Mouse (Mus musculus) cerebellum, adult 2 months (tissue): ENCODE results near the gene Btnl9. TPM values are rescaled to one million over a fixed set of nuclear protein-coding genes. Genes with fewer than 3 reads are reported as not detected.

Experiments
- DNase-seq, 2 experiments: peaks; one replicate each; pipeline ENCODE4 v3.0.0; 2021
- H3K27ac ChIP-seq: fragments of 200-500 bp; 2 replicates; pipeline ENCODE4 v1.5.1; 2012; ENCODE audit warnings: low read length, control low read depth, inconsistent platforms; ENCODE audit not compliant: insufficient read depth
- H3K27me3 ChIP-seq: fragments of 200-500 bp; 2 replicates; pipeline ENCODE4 v1.6.1; 2012; ENCODE audit warnings: inconsistent platforms, mild to moderate bottlenecking, low read length, moderate library complexity; ENCODE audit not compliant: control insufficient read depth, insufficient read depth
- H3K4me1 ChIP-seq: fragments of 200-500 bp; 2 replicates; pipeline ENCODE4 v1.6.1; 2011; ENCODE audit warnings: low read length; ENCODE audit not compliant: control insufficient read depth, insufficient read depth
- H3K4me3 ChIP-seq: fragments of 200-500 bp; replicated peaks from 2 replicates; pipeline ENCODE3; 2011; ENCODE audit warnings: mild to moderate bottlenecking, low read depth, low read length, control low read depth; ENCODE audit not compliant: insufficient read depth
- CTCF ChIP-seq: fragments of 200-500 bp; IDR thresholded peaks from 2 replicates; pipeline ENCODE4 v1.5.1; 2011; ENCODE audit warnings: low read depth, mild to moderate bottlenecking, control low read depth, low read length, moderate library complexity, borderline replicate concordance; ENCODE audit not compliant: insufficient read depth
- POLR2A ChIP-seq: fragments of 200-500 bp; IDR thresholded peaks from 2 replicates; pipeline ENCODE4 v1.6.1; 2011; ENCODE audit warnings: low read length, control low read depth, borderline replicate concordance; ENCODE audit not compliant: insufficient read depth
- WGBS: fragments of 180-500 bp; shearing (Covaris S2); methylation state at CpG from one replicate; pipeline ENCODE4 v1.1.7; 2018; 5-methylcytosine and 5-hydroxymethylcytosine counted together
- polyA plus RNA-seq: library from polyadenylated mRNA; depleted of rRNA; stranded (reverse); fragments of >200 nt; gene quantifications from 2 replicates; pipeline ENCODE4 v1.2.3, GENCODE M21; 2012; rRNA removed

The Btnl9 gene
- polyA plus RNA-seq, 1 experiment, result not detected

DNA sequence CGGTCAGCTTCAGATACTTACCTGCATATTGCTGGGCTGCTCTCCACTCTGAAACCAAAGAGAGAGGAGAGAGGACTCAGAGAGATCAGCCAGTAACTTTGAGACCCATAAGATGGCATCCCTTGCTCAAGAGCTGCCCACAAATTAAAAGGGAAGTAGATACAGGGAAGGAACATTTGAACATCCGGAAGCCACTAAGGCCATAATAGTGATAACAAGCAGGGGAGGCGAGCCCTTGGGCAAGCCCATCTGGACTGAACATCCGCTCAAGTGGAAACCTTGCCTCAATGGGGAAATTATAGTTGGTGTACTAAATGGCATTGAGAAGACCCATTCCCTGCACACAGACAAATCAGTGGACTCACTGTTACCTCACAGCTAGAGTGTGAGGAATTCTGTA is 16.4 kb downstream of the Btnl9 start:
- H3K4me3 ChIP-seq, result no peak overlapping the region
- H3K27me3 ChIP-seq, result no peaks in the 10 kb centered on the region
- no peak for DNase-seq
- H3K4me1 ChIP-seq, result no peaks in the 10 kb centered on the region
- TF ChIP-seq POLR2A (no peak), CTCF (no peak)
- 91% methylated on average over 4 of the region's 4 CpGs for WGBS
- H3K27ac ChIP-seq, result no peak overlapping the region

DNA sequence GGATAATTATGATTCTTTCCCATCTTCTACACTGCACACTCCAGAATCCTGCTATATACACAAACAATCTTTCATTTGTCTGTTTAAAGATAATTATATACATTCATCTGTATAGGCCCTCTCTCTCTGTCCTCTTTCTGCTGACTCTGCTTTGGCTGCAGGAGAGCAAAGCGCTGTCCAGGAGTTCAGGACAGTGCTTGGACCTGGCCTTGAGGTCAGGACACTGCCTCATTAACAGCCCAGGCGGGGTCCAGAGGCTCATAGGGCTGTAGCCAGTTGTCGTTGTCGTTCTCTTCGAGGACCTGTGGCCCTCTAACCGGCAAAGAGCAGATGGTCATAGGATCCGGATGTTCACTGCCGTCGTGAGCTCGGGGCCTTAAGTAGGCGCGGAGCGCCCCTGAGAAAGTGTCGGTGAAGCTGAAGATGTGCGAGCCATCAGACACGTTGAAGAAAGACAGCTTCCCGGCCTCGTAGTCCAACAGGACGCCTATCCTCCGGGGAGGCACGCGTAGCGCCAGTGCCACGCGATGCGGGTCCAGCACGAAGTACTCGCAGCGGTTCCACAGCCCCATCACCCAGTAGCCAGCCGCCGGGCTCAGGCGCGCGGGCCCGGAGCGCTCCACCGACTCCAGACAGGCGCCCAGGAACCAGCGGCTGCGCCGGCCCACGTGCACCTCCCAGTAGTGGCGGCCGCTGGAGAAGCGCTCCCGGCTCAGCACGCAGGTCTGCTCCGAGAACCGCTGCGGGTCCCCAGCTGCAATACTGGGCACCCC is 17.9 kb downstream of the Btnl9 start:
- WGBS, result 6% methylated on average over 50 of the region's 50 CpGs

GRCm38 (mm10) chr11:49156821-49157814 is 29.8 kb downstream of the Btnl9 start:
- Histone ChIP-seq H3K4me1 (no peaks in the 10 kb centered on the region), H3K27me3 (no peaks in the 10 kb centered on the region), H3K27ac (no peak overlapping the region), H3K4me3 (no peak overlapping the region)
- no peak for TF ChIP-seq CTCF
- TF ChIP-seq POLR2A, result no peak
- WGBS, result 92% methylated on average over 2 of the region's 2 CpGs
- no peak for DNase-seq

More for the DNA sequence above, 17.9 kb downstream of the Btnl9 start:
- Histone ChIP-seq H3K27ac (no peak overlapping the region), H3K4me1 (no peaks in the 10 kb centered on the region), H3K4me3 (no peak overlapping the region), H3K27me3 (no peaks in the 10 kb centered on the region)
- DNase-seq, result no peak
- TF ChIP-seq POLR2A (no peak), CTCF (no peak)

DNA sequence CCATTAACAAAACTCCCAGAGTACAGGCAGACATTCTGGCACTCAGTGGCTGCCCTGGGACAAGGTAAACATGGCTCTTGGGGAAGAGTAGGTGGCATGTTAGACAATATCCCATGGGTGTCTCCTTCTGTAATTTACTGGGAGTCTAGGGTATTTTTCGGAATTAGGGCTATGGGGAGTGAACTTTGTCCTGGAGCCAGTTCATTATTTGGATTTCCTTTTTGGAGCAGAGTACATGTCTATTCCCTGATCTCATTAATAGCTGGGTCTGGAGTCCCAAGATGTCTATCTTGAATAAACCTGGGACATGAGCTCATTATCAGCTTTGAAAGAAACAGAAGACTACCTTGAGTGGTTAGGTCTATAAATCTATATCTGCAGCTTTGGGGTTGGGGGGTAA is 32.9 kb downstream of the Btnl9 start, which contains the start of gene Olfr1394:
Olfr1394 (plus strand) TSS at position 301 of the 400 bp plus-strand sequence.
- Histone ChIP-seq H3K4me1 (no peaks in the 10 kb centered on the region), H3K27ac (no peak within 1 kb of the TSS), H3K27me3 (no peaks in the 10 kb centered on the region), H3K4me3 (no peak within 1 kb of the TSS)
- TF ChIP-seq POLR2A (no peak), CTCF (no peak)
- DNase-seq, result no peak
- 76% methylated on average over 1 of the region's 1 CpGs for WGBS

DNA sequence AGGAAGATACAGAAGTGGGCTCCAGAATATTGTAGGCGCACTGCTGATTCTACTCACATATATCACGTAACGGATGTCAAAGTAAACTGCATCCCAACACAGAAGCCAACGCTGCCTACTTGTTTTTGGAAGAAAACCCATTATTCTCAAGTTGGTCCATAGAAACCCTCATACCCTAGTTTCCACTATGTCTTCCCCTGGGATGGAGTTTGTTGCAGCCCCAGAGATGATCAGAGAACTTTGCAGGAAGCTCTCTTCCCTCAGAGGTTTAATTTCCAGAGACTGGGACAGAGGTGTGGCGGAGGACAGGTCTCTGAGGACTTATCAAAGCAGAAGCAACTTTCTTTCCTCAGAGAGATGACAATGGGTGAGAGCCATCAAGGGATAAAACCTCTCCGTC is 45.0 kb downstream of the Btnl9 start, which contains the start of gene Olfr1395:
Olfr1395 (plus strand) TSS at position 301 of the 400 bp plus-strand sequence.
- Histone ChIP-seq H3K27ac (no peak within 1 kb of the TSS), H3K27me3 (no peaks in the 10 kb centered on the region), H3K4me1 (no peaks in the 10 kb centered on the region), H3K4me3 (no peak within 1 kb of the TSS)
- no peak for DNase-seq
- no peak for TF ChIP-seq CTCF
- TF ChIP-seq POLR2A, result no peak
- 83% methylated on average over 6 of the region's 6 CpGs for WGBS

- no peak for TF ChIP-seq POLR2A
- TF ChIP-seq CTCF, result no peak
- Histone ChIP-seq H3K4me3 (no peak overlapping the region), H3K4me1 (no peaks in the 10 kb centered on the region), H3K27ac (no peak overlapping the region), H3K27me3 (no peaks in the 10 kb centered on the region; the same call in 1 of the 2 replicates)
- 91% methylated on average over 2 of the region's 2 CpGs for WGBS
- no peak for DNase-seq
Observed at GRCm38 (mm10) chr11:49124169-49124568, 62.8 kb downstream of the Btnl9 start.

DNA sequence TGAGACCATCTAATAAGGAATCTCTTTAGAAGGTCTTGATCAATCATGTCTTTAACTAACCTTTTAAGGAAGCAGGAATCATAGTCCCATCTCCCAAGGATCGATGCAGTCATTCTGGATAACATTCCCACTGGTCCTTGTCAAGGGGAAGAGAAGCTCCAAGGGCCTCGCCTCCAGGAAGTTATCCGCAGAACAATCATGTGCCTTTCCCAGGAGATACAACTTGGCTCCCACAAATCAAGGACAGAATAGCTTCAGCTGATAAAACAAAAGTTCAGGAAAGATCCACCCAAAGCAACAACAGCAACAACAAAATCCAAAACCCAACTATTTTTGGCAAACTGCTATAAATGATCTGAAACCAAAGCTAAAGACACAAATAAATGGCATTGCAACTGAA is 67.3 kb downstream of the Btnl9 start:
- Histone ChIP-seq H3K4me3 (no peak overlapping the region), H3K27me3 (no peaks in the 10 kb centered on the region; the same call in 1 of the 2 replicates), H3K4me1 (no peaks in the 10 kb centered on the region), H3K27ac (no peak overlapping the region)
- 91% methylated on average over 3 of the region's 3 CpGs for WGBS
- TF ChIP-seq CTCF (no peak), POLR2A (no peak)
- no peak for DNase-seq

Other genes with a start within 250 kb of the Btnl9 start
- 1.0 and 1.5 TPM in 2 replicates for gene Psme2b, start 241.0 kb downstream of the Btnl9 start, polyA plus RNA-seq
- gene Olfr56, start 208.3 kb downstream of the Btnl9 start, polyA plus RNA-seq, result 0.03 and 0.08 TPM in 2 replicates
- 0.38 and 0.59 TPM in 2 replicates for gene 9930111J21Rik1, start 207.8 kb downstream of the Btnl9 start, polyA plus RNA-seq
- 0.05 and 0.10 TPM in 2 replicates for gene Gm12185, start 194.9 kb downstream of the Btnl9 start, polyA plus RNA-seq
- 0.87 and 1.2 TPM in 2 replicates for gene Tgtp1, start 193.0 kb downstream of the Btnl9 start, polyA plus RNA-seq
- gene 9930111J21Rik2, start 135.9 kb downstream of the Btnl9 start, polyA plus RNA-seq, result 0.88 and 1.00 TPM in 2 replicates
- 1.4 and 2.3 TPM in 2 replicates for gene Tgtp2, start 123.0 kb downstream of the Btnl9 start, polyA plus RNA-seq
- gene Ifi47, start 110.6 kb downstream of the Btnl9 start, polyA plus RNA-seq, result 1.6 TPM in 2 replicates
- not detected in 2 replicates for gene Olfr1396, start 72.3 kb downstream of the Btnl9 start, polyA plus RNA-seq
- gene Olfr1395, start 44.9 kb downstream of the Btnl9 start, polyA plus RNA-seq, result 0.11 TPM in 1 of 2 replicates, not detected in the other
- not detected in 2 replicates for gene Olfr1394, start 32.8 kb downstream of the Btnl9 start, polyA plus RNA-seq
- 22.6 and 24.6 TPM in 2 replicates for gene Zfp62, start 16.1 kb upstream of the Btnl9 start, polyA plus RNA-seq
- 56.4 and 61.2 TPM in 2 replicates for gene Mgat1, start 57.0 kb upstream of the Btnl9 start, polyA plus RNA-seq
- 0.08 TPM in 1 of 2 replicates, not detected in the other for gene Olfr1393, start 91.1 kb upstream of the Btnl9 start, polyA plus RNA-seq
- gene Olfr1392, start 98.1 kb upstream of the Btnl9 start, polyA plus RNA-seq, result 0.08 and 0.15 TPM in 2 replicates
- gene Olfr10, start 117.6 kb upstream of the Btnl9 start, polyA plus RNA-seq, result not detected in 2 replicates
- not detected in 2 replicates for gene Olfr1391, start 135.6 kb upstream of the Btnl9 start, polyA plus RNA-seq
- gene Olfr1390, start 148.0 kb upstream of the Btnl9 start, polyA plus RNA-seq, result not detected in 2 replicates
- not detected in 2 replicates for gene Olfr1389, start 235.9 kb upstream of the Btnl9 start, polyA plus RNA-seq
- 0.11 and 0.25 TPM in 2 replicates for gene Olfr1388, start 249.5 kb upstream of the Btnl9 start, polyA plus RNA-seq